ENCODE assay signal across 21 mouse cellular contexts in the genomic region with DNA sequence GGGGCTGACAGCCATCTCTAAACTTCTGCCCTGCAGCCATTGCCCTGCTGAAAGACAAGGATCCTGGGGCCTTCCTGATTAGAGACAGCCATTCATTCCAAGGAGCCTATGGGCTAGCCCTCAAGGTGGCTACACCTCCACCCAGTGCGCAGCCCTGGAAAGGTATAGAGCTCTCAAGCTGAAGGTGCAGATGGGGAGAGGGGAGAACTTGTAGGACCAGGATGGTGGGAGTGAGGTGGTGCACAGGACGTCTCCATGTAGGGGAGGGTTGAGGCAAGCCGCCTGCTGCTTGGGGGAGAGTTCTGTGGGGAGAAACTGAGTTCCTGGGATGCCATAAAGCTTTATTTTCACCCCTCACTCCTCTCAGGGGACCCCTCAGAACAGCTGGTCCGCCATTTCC. TPM values are rescaled to one million over a fixed set of nuclear protein-coding genes. Genes with fewer than 3 reads are reported as not detected.
DNase-seq lines count a peak whose midpoint lies in the region; ATAC-seq and TF ChIP-seq lines count a peak whose summit lies in the region.
"Had no signal": no experiment of that assay in that cellular context is flagged by ENCODE, and none has a peak within 500 bp of the region (broad histone marks: within the 10 kb centered on the region; RNA-seq: fewer than 3 reads in every experiment).

No protein-coding gene starts in this region.

- peak; percentile 22 for DNase-seq in gastrocnemius, adult 2 months
- no peak for DNase-seq in gastrocnemius, postnatal 36 days
- no peak for DNase-seq in kidney, postnatal 36 days
- DNase-seq in left cerebral cortex, postnatal 36 days (ENCODE audit: low spot score in 2 of 2): no peak
- DNase-seq: adrenal gland, adult 2 months; adrenal gland, postnatal 10 days; adrenal gland, postnatal 25 days; cerebellum, adult 11 months; cerebellum, adult 18-20 months; cerebellum, adult 8-10 months; cerebellum, postnatal 36 days; embryo, embryonic 11 days had no signal

- peaks cover 100% of the 10 kb centered on the region for H3K36me3 ChIP-seq in kidney, embryonic 15.5 days

- WGBS in kidney, embryonic 15.5 days: 81% methylated on average over 4 of the region's 4 CpGs

- H3K27ac ChIP-seq in gastrocnemius, adult 2 months: peak overlapping the region; percentile 20; the same call in 1 of the 2 replicates
- 0 out of 2 replicates have a peak overlapping the region, but pooled peaks have one; percentile 9 for H3K27ac ChIP-seq in kidney, embryonic 15.5 days
- H3K27ac ChIP-seq: embryonic facial prominence, embryonic 13.5 days; embryonic facial prominence, embryonic 15.5 days; forebrain, embryonic 10.5 days; forebrain, embryonic 12.5 days had no signal

- H3K27me3 ChIP-seq in kidney, embryonic 15.5 days: no peaks in the 10 kb centered on the region
- H3K27me3 ChIP-seq: embryonic facial prominence, embryonic 13.5 days; embryonic facial prominence, embryonic 15.5 days had no signal

- TF ChIP-seq CTCF in gastrocnemius, adult 2 months (IDR thresholded peaks at IDR 0.05): no peak

- ATAC-seq in kidney, embryonic 15.5 days (replicated peaks; ENCODE audit: low FRiP score): no peak
- ATAC-seq: forebrain, embryonic 14.5 days; forebrain, embryonic 16.5 days had no signal

- intact Hi-C loops in gastrocnemius, adult 2 months (cut with DNase I): loop anchor here (5.0 to 10.0 kb wide), 2 partner anchors 34 to 111 kb away; no protein-coding TSS in a partner anchor
- intact Hi-C loops in gastrocnemius, postnatal 36 days (cut with DNase I): no loop called here
- intact Hi-C loops in left cerebral cortex, postnatal 36 days (cut with DNase I): no loop called here

- H3K9ac ChIP-seq in kidney, embryonic 15.5 days: 0 out of 2 replicates have a peak overlapping the region, but pooled peaks have one; percentile 4
- H3K9ac ChIP-seq: embryonic facial prominence, embryonic 13.5 days; embryonic facial prominence, embryonic 15.5 days; forebrain, embryonic 12.5 days had no signal

- H3K4me3 ChIP-seq in gastrocnemius, adult 2 months: no peak overlapping the region
- H3K4me3 ChIP-seq in kidney, embryonic 15.5 days (replicated peaks): no peak overlapping the region
- H3K4me3 ChIP-seq: embryonic facial prominence, embryonic 13.5 days; embryonic facial prominence, embryonic 15.5 days; erythroblast, embryonic 14.5 days; forebrain, embryonic 10.5 days; forebrain, embryonic 12.5 days had no signal

- no peak overlapping the region for H3K4me2 ChIP-seq in kidney, embryonic 15.5 days
- H3K4me2 ChIP-seq: embryonic facial prominence, embryonic 13.5 days; embryonic facial prominence, embryonic 15.5 days; forebrain, embryonic 12.5 days had no signal

- peaks cover 40% of the 10 kb centered on the region for H3K4me1 ChIP-seq in kidney, embryonic 15.5 days

- H3K9me3 ChIP-seq in kidney, embryonic 15.5 days (replicated peaks): no peaks in the 10 kb centered on the region
- H3K9me3 ChIP-seq: embryonic facial prominence, embryonic 13.5 days; embryonic facial prominence, embryonic 15.5 days; forebrain, embryonic 10.5 days; forebrain, embryonic 12.5 days had no signal

RNA-seq across cellular contexts. Expression of gene Tns2, which starts 13.5 kb away (rescaled TPM):
- 10 to 100 TPM; 39.1 to 44.1 TPM for total RNA-seq in gastrocnemius, adult 2 months (2021)
- 10 to 100 TPM; 34.7 to 36.0 TPM for total RNA-seq in gastrocnemius, postnatal 36 days (2021)
- 39.7 and 48.4 TPM in 2 replicates for polyA plus RNA-seq in kidney, embryonic 15.5 days (2015; fragmentation: Nextera tagmentation; extraction: Ambion mirVana)
- 10 to 100 TPM; 17.2 to 28.6 TPM for total RNA-seq in left cerebral cortex, postnatal 36 days (2021)
- total RNA-seq: common myeloid progenitor, adult 5-6 weeks had no signal

RNA-seq across cellular contexts. Expression of gene Spryd3, which starts 22.4 kb away (rescaled TPM):
- 1 to 10 TPM; 4.4 to 5.8 TPM for total RNA-seq in gastrocnemius, adult 2 months (2021)
- 1 to 10 TPM; 6.0 to 6.2 TPM for total RNA-seq in gastrocnemius, postnatal 36 days (2021)
- 18.0 and 18.4 TPM in 2 replicates for polyA plus RNA-seq in kidney, embryonic 15.5 days (2015; fragmentation: Nextera tagmentation; extraction: Ambion mirVana)
- total RNA-seq in left cerebral cortex, postnatal 36 days (2021): 100 to 1,000 TPM; 140 to 160 TPM

RNA-seq across cellular contexts. Expression of gene Igfbp6, which starts 30.5 kb away (rescaled TPM):
- 10 to 100 TPM; 34.3 to 87.7 TPM for total RNA-seq in gastrocnemius, adult 2 months (2021)
- 10 to 100 TPM; 42.6 TPM for total RNA-seq in gastrocnemius, postnatal 36 days (2021)
- polyA plus RNA-seq in kidney, embryonic 15.5 days (2015; fragmentation: Nextera tagmentation; extraction: Ambion mirVana): 31.0 and 33.6 TPM in 2 replicates
- 10 to 100 TPM; 39.5 to 57.1 TPM for total RNA-seq in left cerebral cortex, postnatal 36 days (2021)
- total RNA-seq: common myeloid progenitor, adult 5-6 weeks had no signal

RNA-seq across cellular contexts. Expression of gene Soat2, which starts 36.7 kb away (rescaled TPM):
- under 1 TPM in 1 of 2 experiments, not detected in 1; 0.14 TPM for total RNA-seq in gastrocnemius, adult 2 months (2021)
- under 1 TPM in 1 of 2 experiments, not detected in 1; 0.15 TPM for total RNA-seq in gastrocnemius, postnatal 36 days (2021)
- 0.33 and 1.1 TPM in 2 replicates for polyA plus RNA-seq in kidney, embryonic 15.5 days (2015; fragmentation: Nextera tagmentation; extraction: Ambion mirVana)
- under 1 TPM in 1 of 2 experiments, not detected in 1; 0.23 TPM for total RNA-seq in left cerebral cortex, postnatal 36 days (2021)
- polyA plus RNA-seq: embryonic facial prominence, embryonic 13.5 days; forebrain, embryonic 14.5 days; forebrain, embryonic 16.5 days had no signal

RNA-seq across cellular contexts. Expression of gene Eif4b, which starts 40.1 kb away (rescaled TPM):
- total RNA-seq in gastrocnemius, adult 2 months (2021): 100 to 1,000 TPM; 187 to 246 TPM
- 100 to 1,000 TPM; 148 to 169 TPM for total RNA-seq in gastrocnemius, postnatal 36 days (2021)
- polyA plus RNA-seq in kidney, embryonic 15.5 days (2015; fragmentation: Nextera tagmentation; extraction: Ambion mirVana): 127 and 130 TPM in 2 replicates
- total RNA-seq in left cerebral cortex, postnatal 36 days (2021): 100 to 1,000 TPM; 157 to 165 TPM

Comparison
In these comparisons a context has a peak if more than half of its experiments do, and no peak if none do; other contexts are left out.
1. RNA of gene Spryd3, which starts 22.4 kb away (total RNA-seq): 140 to 160 TPM in left cerebral cortex, postnatal 36 days; 6.0 to 6.2 TPM in gastrocnemius, postnatal 36 days and 4.4 to 5.8 TPM in gastrocnemius, adult 2 months; every median in the first group is over 10 times any median in the second.